Mouse (Mus musculus): ENCODE data around the gene Pdcd1lg2.

- TF ChIP-seq CTCF (IDR thresholded peaks at IDR 0.05; ENCODE audit: low read depth, low read length) = no peak
- TF ChIP-seq POLR2A (IDR thresholded peaks at IDR 0.05; ENCODE audit: extremely low read depth, insufficient read depth, low read length) = no peak
Observed at GRCm38 (mm10) chr19:29385822-29386221, 24.9 kb upstream of the Pdcd1lg2 start.
